Mouse (Mus musculus) lung, adult 2 months (tissue): ENCODE measurements around the gene Klhl18.

ENCODE experiments used
- CTCF ChIP-seq: fragments of 200-500 bp; IDR thresholded peaks from 2 replicates; pipeline ENCODE4 v1.5.1; 2011; ENCODE audit warnings: mild to moderate bottlenecking, low read length, control low read depth; ENCODE audit not compliant: insufficient read depth
- POLR2A ChIP-seq: fragments of 200-500 bp; IDR thresholded peaks from 2 replicates; pipeline ENCODE4 v1.6.1; 2011; ENCODE audit warnings: low read depth, mild to moderate bottlenecking, control low read depth, low read length, borderline replicate concordance; ENCODE audit errors: extremely low read depth

DNA sequence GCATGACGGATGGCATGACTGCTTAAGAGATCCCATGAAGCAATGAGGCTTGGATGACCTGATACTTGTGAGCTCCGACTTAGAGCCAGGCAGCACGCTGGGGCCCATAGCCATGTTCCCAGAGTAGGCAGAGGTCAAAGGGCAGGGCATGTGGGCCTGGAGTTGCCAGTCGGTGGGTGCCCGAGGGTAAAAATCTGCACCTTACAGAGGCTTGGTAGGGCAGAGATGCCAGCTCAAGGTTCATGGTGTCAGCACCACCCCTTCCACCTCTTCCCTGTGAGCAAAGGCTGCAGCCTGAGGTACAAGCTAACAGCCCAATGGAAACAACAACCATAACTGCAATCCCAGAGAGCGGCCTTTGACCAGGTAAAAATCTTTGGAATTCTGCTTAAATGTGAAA is 11.2 kb downstream of the Klhl18 start:
- TF ChIP-seq CTCF = no peak
- no peak for TF ChIP-seq POLR2A
